Mouse (Mus musculus) cortical plate, adult 2 months (tissue): ENCODE measurements around the gene Slc2a12. TPM values are rescaled to one million over a fixed set of nuclear protein-coding genes. Genes with fewer than 3 reads are reported as not detected.

Experiments
- H3K27ac ChIP-seq: fragments of 200-500 bp; 2 replicates; pipeline ENCODE4 v1.5.1; 2012; ENCODE audit warnings: low read length, control low read depth, inconsistent platforms; ENCODE audit not compliant: insufficient read depth
- H3K4me1 ChIP-seq: fragments of 200-500 bp; 2 replicates; pipeline ENCODE4 v1.6.1; 2011; ENCODE audit warnings: low read length; ENCODE audit not compliant: control insufficient read depth, insufficient read depth
- H3K4me3 ChIP-seq: fragments of 200-500 bp; 2 replicates; pipeline ENCODE4 v1.5.1; 2011; ENCODE audit warnings: mild to moderate bottlenecking, low read length, control low read depth; ENCODE audit not compliant: insufficient read depth
- CTCF ChIP-seq: fragments of 200-500 bp; IDR thresholded peaks from 2 replicates; pipeline ENCODE4 v1.5.1; 2011; ENCODE audit warnings: mild to moderate bottlenecking, control low read depth, low read length; ENCODE audit not compliant: insufficient read depth; ENCODE audit errors: extremely low read depth
- POLR2A ChIP-seq: fragments of 200-500 bp; IDR thresholded peaks from 2 replicates; pipeline ENCODE4 v1.6.1; 2011; ENCODE audit warnings: mild to moderate bottlenecking, low read length, control low read depth; ENCODE audit not compliant: insufficient read depth; ENCODE audit errors: extremely low read depth
- polyA plus RNA-seq: library from polyadenylated mRNA; depleted of rRNA; stranded (reverse); fragments of >200 nt; gene quantifications from 2 replicates; pipeline ENCODE4 v1.2.3, GENCODE M21; 2012

Slc2a12 gene
- polyA plus RNA-seq, 1 experiment, result 1.4 TPM

DNA sequence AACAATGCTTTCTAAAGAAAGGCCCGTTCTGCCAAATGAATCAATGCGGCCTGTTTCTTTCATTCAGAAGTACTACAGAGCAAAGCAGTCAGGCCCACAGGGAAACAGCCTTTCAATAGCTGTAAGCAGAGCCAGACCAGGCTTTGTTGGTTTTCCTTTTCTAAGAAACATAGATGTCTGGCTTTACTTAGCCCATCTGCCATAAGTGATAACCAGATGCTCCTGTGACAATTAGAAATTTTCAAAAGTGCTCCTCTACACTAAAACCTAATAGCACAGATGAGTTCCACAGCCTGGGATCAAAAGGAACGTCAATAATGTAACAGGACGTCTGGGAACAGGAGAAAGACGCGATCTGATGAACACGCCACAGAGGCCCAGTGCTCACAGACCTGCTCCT is 81.5 kb downstream of the Slc2a12 start:
- no peak overlapping the region for H3K27ac ChIP-seq
- TF ChIP-seq CTCF (no peak), POLR2A (no peak)
- peaks cover 3% of the 10 kb centered on the region; the same call in 1 of the 2 replicates for H3K4me1 ChIP-seq
- no peak overlapping the region for H3K4me3 ChIP-seq

GRCm38 (mm10) chr10:22728257-22728656 is 83.4 kb downstream of the Slc2a12 start:
- H3K4me3 ChIP-seq, result no peak overlapping the region

GRCm38 (mm10) chr10:22730266-22730991 is 85.6 kb downstream of the Slc2a12 start:
- TF ChIP-seq CTCF (no peak), POLR2A (0 out of 2 replicates have a peak, but pooled peaks have one; percentile 20)
- Histone ChIP-seq H3K27ac (peak overlapping the region; percentile 95), H3K4me1 (peaks cover 3% of the 10 kb centered on the region; the same call in 1 of the 2 replicates), H3K4me3 (peak overlapping the region; percentile 54)

More at GRCm38 (mm10) chr10:22728257-22728656, 83.4 kb downstream of the Slc2a12 start:
- no peak overlapping the region for H3K27ac ChIP-seq
- no peak for TF ChIP-seq CTCF
- TF ChIP-seq POLR2A, result no peak
- H3K4me1 ChIP-seq, result peaks cover 3% of the 10 kb centered on the region; the same call in 1 of the 2 replicates

DNA sequence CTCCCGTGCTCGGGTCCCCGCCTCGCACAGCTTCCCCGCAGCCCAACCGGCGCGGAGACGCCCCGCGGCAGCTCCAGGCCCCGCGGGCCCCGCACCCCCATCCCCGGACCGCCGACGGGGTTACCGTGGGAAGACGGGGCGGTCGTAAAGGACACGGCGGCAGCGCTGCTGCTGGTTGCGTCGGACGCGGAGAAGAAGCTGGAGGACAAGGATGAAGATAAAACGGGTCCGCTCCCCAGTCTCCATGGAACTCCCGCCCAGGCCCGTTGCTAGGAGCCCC is 86.1 kb downstream of the Slc2a12 start:
- peak overlapping the region; percentile 95 for H3K27ac ChIP-seq
- TF ChIP-seq POLR2A, result no peak
- TF ChIP-seq CTCF, result no peak
- peak overlapping the region; percentile 54 for H3K4me3 ChIP-seq
- H3K4me1 ChIP-seq, result peaks cover 3% of the 10 kb centered on the region; the same call in 1 of the 2 replicates

DNA sequence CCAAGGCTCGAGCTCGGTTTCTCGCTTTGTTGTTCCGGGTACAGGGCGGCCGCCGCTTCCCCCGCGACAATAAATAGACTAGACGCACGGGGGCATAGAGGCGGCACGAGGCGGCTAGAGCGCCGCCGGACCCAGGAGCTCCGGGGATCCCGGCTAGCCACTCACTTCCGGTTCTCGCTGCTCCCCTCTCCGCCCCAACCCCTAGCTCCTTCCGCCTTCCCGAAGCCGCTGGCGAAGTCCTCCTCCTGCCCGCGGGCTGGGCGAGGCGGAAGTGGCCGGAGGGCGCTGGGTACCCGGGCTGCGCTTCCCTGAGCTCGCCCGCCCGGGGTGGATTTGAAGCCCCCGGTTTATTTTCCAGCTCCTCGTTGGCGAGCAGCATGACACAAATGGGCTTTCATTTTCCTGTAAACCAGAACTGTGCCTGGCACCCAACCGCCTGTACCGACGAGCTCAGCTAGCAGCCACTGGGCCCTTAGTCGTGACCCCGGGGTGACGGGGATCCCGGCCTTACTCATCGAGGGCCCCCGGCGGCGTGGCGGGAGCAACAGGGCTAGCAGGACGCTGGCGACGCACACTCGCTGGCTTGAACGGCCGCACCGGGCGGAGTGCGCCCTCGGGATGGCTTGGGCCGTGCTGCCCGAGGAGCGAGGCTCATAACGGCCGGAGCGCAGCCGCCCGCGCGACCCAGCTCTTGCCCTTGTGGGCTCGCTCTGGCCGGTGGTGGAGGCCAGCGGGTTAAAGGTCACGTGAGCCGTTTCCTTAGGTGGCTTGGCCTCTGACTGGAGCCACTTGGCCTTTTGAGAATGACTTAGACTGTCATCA is 86.7 kb downstream of the Slc2a12 start, which contains the start of gene Tbpl1:
TSS of gene Tbpl1 (minus strand) at position 667 of the 822 bp plus-strand sequence.
- H3K4me1 ChIP-seq, result peaks cover 3% of the 10 kb centered on the region; the same call in 1 of the 2 replicates
- peak within 1 kb of the TSS; percentile 99 for H3K27ac ChIP-seq
- TF ChIP-seq CTCF (no peak), POLR2A (peak; percentile 73; the same call in 1 of the 2 replicates)
- peak within 1 kb of the TSS; percentile 54 for H3K4me3 ChIP-seq

DNA sequence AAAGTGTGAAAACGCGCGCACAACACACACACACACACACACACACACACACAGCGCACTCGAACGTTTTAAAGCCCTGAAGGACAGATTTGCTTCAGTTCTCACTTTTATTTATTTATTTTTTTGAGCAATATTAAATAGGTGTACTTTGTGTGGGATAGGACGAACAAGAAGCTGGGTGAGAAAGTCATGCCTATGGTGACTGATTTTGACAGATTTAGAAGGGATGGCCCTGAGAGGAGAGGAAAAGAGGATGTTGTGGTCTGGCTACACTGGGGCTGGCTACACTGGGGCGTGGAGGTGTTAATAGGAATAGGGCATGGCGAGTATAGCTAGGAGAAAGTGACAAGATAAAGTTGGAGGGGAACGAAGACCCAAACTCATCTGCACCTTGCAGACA is 87.4 kb downstream of the Slc2a12 start:
- Histone ChIP-seq H3K4me1 (peaks cover 3% of the 10 kb centered on the region; the same call in 1 of the 2 replicates), H3K4me3 (peak overlapping the region; percentile 54), H3K27ac (peak overlapping the region; percentile 99; the same call in 1 of the 2 replicates)
- no peak for TF ChIP-seq POLR2A
- TF ChIP-seq CTCF, result no peak

GRCm38 (mm10) chr10:22745922-22746321 is 101.1 kb downstream of the Slc2a12 start:
- H3K4me3 ChIP-seq, result no peak overlapping the region
- H3K4me1 ChIP-seq, result no peaks in the 10 kb centered on the region
- no peak overlapping the region for H3K27ac ChIP-seq
- TF ChIP-seq POLR2A, result no peak
- no peak for TF ChIP-seq CTCF

DNA sequence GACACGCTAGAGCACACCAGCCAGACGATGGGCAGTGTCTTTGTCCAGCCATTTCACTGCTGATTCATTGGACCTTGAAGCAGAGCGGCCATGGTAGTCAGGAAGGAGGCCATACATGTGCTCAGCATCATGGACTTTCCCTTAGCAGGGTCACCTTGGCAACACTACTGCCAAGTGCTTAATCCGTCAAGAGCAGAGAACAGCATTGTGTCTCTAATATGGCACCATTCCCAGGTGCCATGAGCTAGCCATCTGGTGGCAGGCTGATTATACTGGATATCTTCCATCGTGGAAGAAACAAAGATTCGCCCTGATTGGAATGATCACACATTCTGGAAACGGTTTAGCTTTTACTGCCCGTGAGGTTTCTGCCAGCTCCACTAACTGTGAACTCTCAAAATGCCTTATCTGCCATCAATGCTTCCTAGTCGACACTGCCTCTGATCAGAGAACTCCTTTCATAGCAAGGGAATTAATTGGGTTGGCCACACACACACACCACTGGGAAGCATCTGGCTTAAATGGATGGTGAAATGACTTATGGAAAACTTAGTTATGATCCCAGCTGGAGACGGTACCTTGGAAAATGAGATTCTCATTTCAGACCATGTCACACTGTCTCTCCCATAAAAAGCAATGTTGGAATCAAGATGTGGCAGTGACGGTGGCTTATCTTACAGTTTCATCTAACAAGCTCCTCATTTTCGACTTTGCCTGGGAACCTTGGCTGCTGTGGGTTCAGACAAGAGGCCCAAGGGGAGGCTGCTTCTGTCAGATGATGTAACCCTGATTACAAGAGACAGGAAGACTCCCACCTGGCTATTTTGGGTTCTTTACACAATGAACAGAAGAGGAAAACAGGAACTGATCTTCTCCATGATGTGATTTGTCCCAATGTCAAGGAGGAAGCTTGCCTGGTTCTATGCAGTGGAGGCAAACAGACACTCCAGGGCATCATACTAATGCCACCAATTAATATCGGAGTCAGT is 101.8 kb downstream of the Slc2a12 start:
- H3K4me1 ChIP-seq, result no peaks in the 10 kb centered on the region

More for the DNA sequence above, 101.8 kb downstream of the Slc2a12 start:
- TF ChIP-seq POLR2A (no peak), CTCF (no peak)
- Histone ChIP-seq H3K27ac (no peak overlapping the region), H3K4me3 (no peak overlapping the region)
